Mouse (Mus musculus): ENCODE results near the gene Zcchc9. TPM values are rescaled to one million over a fixed set of nuclear protein-coding genes. Genes with fewer than 3 reads are reported as not detected.
"Not testable (repeated sequence)": the region's sequence is repeated elsewhere in the genome, so short reads cannot be mapped to it uniquely, and the experiment has no call there.

Zcchc9 gene
- polyA plus RNA-seq, 1 experiment from 2014 or later: 28.6 TPM

DNA sequence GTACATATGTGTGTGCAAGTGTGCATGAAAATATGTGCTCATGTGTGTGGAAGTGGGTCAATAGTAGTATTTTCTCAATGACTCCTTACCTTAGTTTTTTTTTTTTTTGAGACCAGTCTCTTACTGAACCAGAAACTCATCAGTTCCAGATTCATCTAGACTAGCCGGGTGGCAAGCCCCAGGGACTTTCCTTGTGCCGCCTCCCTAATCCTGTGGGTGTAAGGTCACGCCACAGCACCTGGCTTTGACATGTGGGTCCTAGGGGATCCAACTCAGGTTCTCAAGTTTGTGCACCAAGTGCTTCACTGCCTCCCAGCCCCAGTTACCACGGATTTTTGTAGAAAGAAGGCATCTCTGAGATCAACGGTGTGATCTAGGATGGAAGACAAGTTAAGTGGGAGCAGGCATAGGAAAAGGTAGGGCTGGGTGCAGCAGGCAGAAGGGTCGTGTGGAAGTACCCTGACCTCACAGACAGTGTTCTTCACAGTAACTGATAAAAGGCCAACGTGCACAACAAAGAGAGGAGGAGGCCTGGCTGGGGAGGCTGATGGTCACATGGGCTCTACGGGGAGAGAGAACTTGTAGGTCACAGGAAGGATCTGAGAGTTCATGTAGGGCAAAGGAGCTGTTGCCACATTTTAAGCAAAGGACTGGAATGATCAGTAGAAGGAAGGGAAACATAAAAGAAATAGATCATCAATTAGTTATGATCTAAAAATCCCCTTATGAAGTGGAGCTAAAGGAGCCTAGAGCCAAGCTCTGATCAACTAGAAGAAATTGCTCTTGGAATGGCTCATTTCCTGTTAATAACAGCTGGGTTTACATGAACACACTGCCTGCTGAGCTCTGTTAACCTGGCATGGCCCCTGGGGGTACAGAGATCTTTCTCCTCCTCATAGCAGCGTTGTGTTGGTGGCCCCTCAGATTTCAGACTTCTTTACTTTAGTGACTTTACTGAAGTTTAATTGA lies 38.5 kb downstream of the Zcchc9 start:
- Histone ChIP-seq H3K9ac (ENCODE audit: low read length) (no peak overlapping the region), H3K4me1 (ENCODE audit: control insufficient read depth, insufficient read depth, low read length) (no peaks in the 10 kb centered on the region), H3K27ac (ENCODE audit: low read depth, low read length) (no peak overlapping the region), H3K36me3 (ENCODE audit: control insufficient read depth, insufficient read depth, low read length) (no peaks in the 10 kb centered on the region), H3K4me2 (no peak overlapping the region), H3K27me3 (ENCODE audit: control insufficient read depth, insufficient read depth, low read length) (no peaks in the 10 kb centered on the region), H3K4me3 (ENCODE audit: low read depth, low read length) (no peak overlapping the region), H3K9me3 (ENCODE audit: control insufficient read depth, low read length) (no peaks in the 10 kb centered on the region)
- no peak for ATAC-seq (ENCODE audit: low FRiP score)
- DNase-seq (ENCODE audit: low spot score, missing footprints): no peak
- 78% methylated on average over 9 of the region's 9 CpGs for WGBS

DNA sequence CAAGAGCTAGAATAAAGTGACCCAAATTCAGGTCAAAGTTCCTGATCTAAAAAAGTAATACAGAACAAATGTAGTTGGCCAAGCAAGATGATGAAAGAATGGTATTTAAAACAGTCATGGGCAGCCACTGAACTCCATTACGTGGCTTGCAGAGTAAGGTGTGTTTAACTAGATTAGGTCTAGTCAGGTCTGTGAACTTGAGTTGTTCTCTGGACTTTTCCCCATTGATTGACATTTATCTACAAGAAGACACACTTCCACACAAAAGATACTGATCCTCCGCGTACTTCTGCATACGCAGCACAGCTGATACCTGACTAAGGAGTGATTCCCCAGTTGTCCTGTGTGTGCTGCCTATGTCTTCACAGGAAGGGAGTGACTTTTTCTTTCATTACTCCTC lies 41.9 kb downstream of the Zcchc9 start:
- Histone ChIP-seq H3K4me2 (no peak overlapping the region), H3K9ac (ENCODE audit: low read length) (no peak overlapping the region), H3K36me3 (ENCODE audit: control insufficient read depth, insufficient read depth, low read length) (no peaks in the 10 kb centered on the region), H3K4me3 (ENCODE audit: low read depth, low read length) (no peak overlapping the region), H3K4me1 (ENCODE audit: control insufficient read depth, insufficient read depth, low read length) (no peaks in the 10 kb centered on the region), H3K27ac (ENCODE audit: low read depth, low read length) (no peak overlapping the region), H3K9me3 (ENCODE audit: control insufficient read depth, low read length) (no peaks in the 10 kb centered on the region), H3K27me3 (ENCODE audit: control insufficient read depth, insufficient read depth, low read length) (no peaks in the 10 kb centered on the region)
- DNase-seq (ENCODE audit: low spot score, missing footprints): no peak
- WGBS: 92% methylated on average over 4 of the region's 4 CpGs
- ATAC-seq (ENCODE audit: low FRiP score): no peak

GRCm38 (mm10) chr13:91763654-91764053 lies 43.9 kb downstream of the Zcchc9 start:
- H3K27ac ChIP-seq (ENCODE audit: low read depth, low read length); H3K4me2 ChIP-seq; H3K4me1 ChIP-seq (ENCODE audit: control insufficient read depth, insufficient read depth, low read length); H3K27me3 ChIP-seq (ENCODE audit: control insufficient read depth, insufficient read depth, low read length); H3K4me3 ChIP-seq (ENCODE audit: low read depth, low read length); H3K9me3 ChIP-seq (ENCODE audit: control insufficient read depth, low read length); DNase-seq (ENCODE audit: low spot score, missing footprints); H3K9ac ChIP-seq (ENCODE audit: low read length); ATAC-seq (ENCODE audit: low FRiP score); H3K36me3 ChIP-seq (ENCODE audit: control insufficient read depth, insufficient read depth, low read length): not testable (repeated sequence)
- 90% methylated on average over 3 of the region's 3 CpGs for WGBS

DNA sequence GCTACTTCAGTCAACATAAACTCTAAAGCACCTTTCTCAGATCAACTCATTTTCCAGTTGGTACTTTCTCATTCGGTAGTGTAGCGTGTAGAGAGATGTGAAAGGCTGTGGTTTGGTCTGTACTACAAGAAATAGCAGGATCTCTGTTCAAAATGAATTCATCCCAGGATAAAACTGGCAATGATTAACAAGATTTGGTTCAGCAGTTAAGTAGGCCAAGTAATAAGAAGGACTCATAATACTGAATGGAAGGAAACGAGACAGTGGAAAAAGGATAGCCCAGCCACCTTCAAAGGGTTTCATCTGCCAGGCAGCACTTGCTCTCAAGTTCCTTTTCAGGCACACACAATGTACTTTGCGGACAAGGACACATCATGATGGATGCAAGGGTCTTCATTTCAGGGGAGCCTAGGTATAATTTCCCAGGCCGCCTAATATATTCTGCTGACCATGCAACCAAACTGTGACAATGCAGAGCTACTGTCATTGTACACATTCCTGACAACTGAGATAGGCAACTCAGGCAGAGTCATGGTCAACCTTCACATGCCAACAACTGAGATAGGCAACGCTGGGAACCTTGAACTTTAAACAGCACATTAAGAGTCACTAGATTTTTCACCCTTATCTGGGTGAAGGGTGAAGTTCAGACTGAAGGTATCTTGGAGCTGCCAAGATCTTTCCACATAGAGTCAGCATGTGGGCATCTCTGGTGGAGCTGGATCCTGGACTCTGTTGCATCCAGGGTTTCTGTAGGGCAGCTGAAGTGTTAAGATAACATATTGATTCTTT lies 45.7 kb downstream of the Zcchc9 start:
- Histone ChIP-seq H3K4me3 (ENCODE audit: low read depth, low read length) (no peak overlapping the region), H3K4me2 (no peak overlapping the region), H3K4me1 (ENCODE audit: control insufficient read depth, insufficient read depth, low read length) (no peaks in the 10 kb centered on the region), H3K9me3 (ENCODE audit: control insufficient read depth, low read length) (no peaks in the 10 kb centered on the region), H3K27ac (ENCODE audit: low read depth, low read length) (no peak overlapping the region), H3K36me3 (ENCODE audit: control insufficient read depth, insufficient read depth, low read length) (no peaks in the 10 kb centered on the region), H3K27me3 (ENCODE audit: control insufficient read depth, insufficient read depth, low read length) (no peaks in the 10 kb centered on the region), H3K9ac (ENCODE audit: low read length) (no peak overlapping the region)
- no peak for DNase-seq (ENCODE audit: low spot score, missing footprints)
- no peak for ATAC-seq (ENCODE audit: low FRiP score)
- 88% methylated on average over 6 of the region's 6 CpGs for WGBS

DNA sequence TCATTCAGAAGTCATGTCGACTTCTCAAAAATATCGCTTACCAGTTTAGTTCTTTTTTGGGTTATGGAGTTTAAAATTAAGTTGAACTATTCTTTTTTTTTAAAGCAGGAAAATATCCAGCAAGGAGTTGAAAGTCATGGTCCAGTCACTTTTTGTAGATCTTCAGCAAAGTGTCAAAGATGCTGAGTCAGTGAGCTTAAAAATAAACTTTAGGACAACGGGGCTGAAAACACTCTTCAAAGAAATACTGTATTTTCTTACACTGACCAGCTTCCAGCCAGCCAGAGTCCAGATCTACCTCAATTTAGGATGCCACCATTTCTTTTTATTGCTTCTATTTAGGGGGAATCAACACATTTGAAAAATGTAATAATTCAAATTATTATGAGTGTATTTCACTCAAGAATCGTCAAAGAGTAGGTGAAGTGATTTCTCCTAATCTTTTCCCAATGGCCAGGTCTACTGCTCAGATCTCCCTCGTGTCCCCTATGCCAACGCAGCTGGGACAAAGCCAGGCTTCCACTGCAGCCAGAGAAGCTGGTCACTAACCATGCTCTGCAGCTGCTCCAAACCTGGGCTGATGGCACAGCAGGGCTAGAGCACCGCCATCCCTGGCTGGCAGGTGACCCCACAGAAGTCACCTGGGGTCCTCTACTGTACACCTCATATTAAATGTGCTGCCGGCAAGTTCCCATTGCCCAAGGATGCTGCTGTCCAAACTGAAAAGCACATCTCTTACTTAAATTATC lies 47.0 kb downstream of the Zcchc9 start:
- DNase-seq (ENCODE audit: low spot score, missing footprints): no peak
- Histone ChIP-seq H3K9ac (ENCODE audit: low read length) (no peak overlapping the region), H3K4me3 (ENCODE audit: low read depth, low read length) (no peak overlapping the region), H3K4me2 (no peak overlapping the region), H3K27ac (ENCODE audit: low read depth, low read length) (no peak overlapping the region), H3K9me3 (ENCODE audit: control insufficient read depth, low read length) (no peaks in the 10 kb centered on the region), H3K27me3 (ENCODE audit: control insufficient read depth, insufficient read depth, low read length) (no peaks in the 10 kb centered on the region), H3K4me1 (ENCODE audit: control insufficient read depth, insufficient read depth, low read length) (no peaks in the 10 kb centered on the region), H3K36me3 (ENCODE audit: control insufficient read depth, insufficient read depth, low read length) (no peaks in the 10 kb centered on the region)
- ATAC-seq (ENCODE audit: low FRiP score): no peak
- WGBS: 90% methylated on average over 8 of the region's 8 CpGs

DNA sequence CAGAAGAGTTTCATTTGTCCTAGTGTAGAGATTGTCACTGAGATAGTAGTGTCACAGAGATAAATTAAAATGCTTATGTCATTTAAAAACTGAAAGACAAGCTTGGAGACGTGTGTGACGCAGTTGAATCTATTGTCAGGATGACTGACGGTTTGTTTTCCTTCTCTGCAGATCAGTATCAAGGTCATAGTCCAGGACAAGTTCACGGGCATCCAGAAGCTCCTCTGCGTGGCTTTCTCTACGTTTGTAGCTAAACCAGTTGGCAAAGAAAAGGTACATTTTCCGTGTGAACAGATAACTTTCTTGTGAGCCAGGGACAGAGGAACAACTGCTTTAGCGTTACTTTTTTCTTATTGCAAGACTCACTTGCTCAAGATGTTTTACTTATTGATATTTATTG lies 47.7 kb downstream of the Zcchc9 start:
- DNase-seq (ENCODE audit: low spot score, missing footprints) (no peak), ATAC-seq (ENCODE audit: low FRiP score) (no peak)
- Histone ChIP-seq H3K4me3 (ENCODE audit: low read depth, low read length) (no peak overlapping the region), H3K4me2 (no peak overlapping the region), H3K9ac (ENCODE audit: low read length) (no peak overlapping the region), H3K9me3 (ENCODE audit: control insufficient read depth, low read length) (no peaks in the 10 kb centered on the region), H3K4me1 (ENCODE audit: control insufficient read depth, insufficient read depth, low read length) (no peaks in the 10 kb centered on the region), H3K36me3 (ENCODE audit: control insufficient read depth, insufficient read depth, low read length) (no peaks in the 10 kb centered on the region), H3K27ac (ENCODE audit: low read depth, low read length) (no peak overlapping the region), H3K27me3 (ENCODE audit: control insufficient read depth, insufficient read depth, low read length) (no peaks in the 10 kb centered on the region)
- 82% methylated on average over 8 of the region's 8 CpGs for WGBS

- H3K4me1 ChIP-seq (ENCODE audit: control insufficient read depth, insufficient read depth, low read length): no peaks in the 10 kb centered on the region
- H3K36me3 ChIP-seq (ENCODE audit: control insufficient read depth, insufficient read depth, low read length): no peaks in the 10 kb centered on the region
- ATAC-seq (ENCODE audit: low FRiP score): no peak
- H3K4me2 ChIP-seq: no peak overlapping the region
- no peaks in the 10 kb centered on the region for H3K27me3 ChIP-seq (ENCODE audit: control insufficient read depth, insufficient read depth, low read length)
- no peak for DNase-seq (ENCODE audit: low spot score, missing footprints)
- no peak overlapping the region for H3K4me3 ChIP-seq (ENCODE audit: low read depth, low read length)
- H3K27ac ChIP-seq (ENCODE audit: low read depth, low read length): no peak overlapping the region
- H3K9ac ChIP-seq (ENCODE audit: low read length): no peak overlapping the region
- WGBS: 83% methylated on average over 7 of the region's 7 CpGs
- H3K9me3 ChIP-seq (ENCODE audit: control insufficient read depth, low read length): no peaks in the 10 kb centered on the region
Measured at GRCm38 (mm10) chr13:91758316-91759048, 49.0 kb downstream of the Zcchc9 start.

GRCm38 (mm10) chr13:91756230-91756629 lies 51.3 kb downstream of the Zcchc9 start:
- H3K36me3 ChIP-seq (ENCODE audit: control insufficient read depth, insufficient read depth, low read length): no peaks in the 10 kb centered on the region
- 93% methylated on average over 4 of the region's 4 CpGs for WGBS
- H3K27ac ChIP-seq (ENCODE audit: low read depth, low read length): no peak overlapping the region
- H3K4me2 ChIP-seq: no peak overlapping the region
- H3K9ac ChIP-seq (ENCODE audit: low read length): no peak overlapping the region
- H3K4me1 ChIP-seq (ENCODE audit: control insufficient read depth, insufficient read depth, low read length): no peaks in the 10 kb centered on the region
- no peak for DNase-seq (ENCODE audit: low spot score, missing footprints)
- H3K4me3 ChIP-seq (ENCODE audit: low read depth, low read length): no peak overlapping the region
- no peaks in the 10 kb centered on the region for H3K9me3 ChIP-seq (ENCODE audit: control insufficient read depth, low read length)
- H3K27me3 ChIP-seq (ENCODE audit: control insufficient read depth, insufficient read depth, low read length): no peaks in the 10 kb centered on the region
- ATAC-seq (ENCODE audit: low FRiP score): no peak
